In genomic region chr2:167059536-167059935, GRCm38 (mm10) we compare ENCODE assay signal across 11 mouse cellular contexts. TPM values are rescaled to one million over a fixed set of nuclear protein-coding genes. Genes with fewer than 3 reads are reported as not detected.
DNase-seq lines count a peak whose midpoint lies in the region; ATAC-seq and TF ChIP-seq lines count a peak whose summit lies in the region.
"Had no signal": no experiment of that assay in that cellular context is flagged by ENCODE, and none has a peak within 500 bp of the region (broad histone marks: within the 10 kb centered on the region; RNA-seq: fewer than 3 reads in every experiment).

No protein-coding gene starts in this region.

- peak overlapping the region; percentile 31; the same call in 1 of the 2 replicates for H3K9ac ChIP-seq in kidney, embryonic 15.5 days
- peak overlapping the region; percentile 94 for H3K9ac ChIP-seq in liver, embryonic 12.5 days

- H3K9me3 ChIP-seq in kidney, embryonic 15.5 days (replicated peaks) = no peaks in the 10 kb centered on the region
- H3K9me3 ChIP-seq in E14TG2a.4 (ENCODE audit: low read length) = no peaks in the 10 kb centered on the region; the same call in 1 of the 2 replicates
- no peaks in the 10 kb centered on the region for H3K9me3 ChIP-seq in liver, embryonic 12.5 days (replicated peaks)

- peak overlapping the region; percentile 19 for H3K4me3 ChIP-seq in kidney, embryonic 15.5 days (replicated peaks)
- H3K4me3 ChIP-seq in E14TG2a.4 (replicated peaks; ENCODE audit: low read length) = peak overlapping the region; percentile 90
- H3K4me3 ChIP-seq in liver, embryonic 12.5 days = peak overlapping the region; percentile 84

- H3K4me2 ChIP-seq in kidney, embryonic 15.5 days = peak overlapping the region; percentile 79
- H3K4me2 ChIP-seq in liver, embryonic 12.5 days = peak overlapping the region; percentile 89

- DNase-seq in kidney, postnatal 14 days = no peak
- peak; percentile 81 for DNase-seq in R1 (ENCODE audit: low read depth, low spot score)
- no peak for DNase-seq in B cell, adult 2 months
- DNase-seq in cerebellum, postnatal 10 days = no peak
- no peak for DNase-seq in embryo, embryonic 9.5 days (ENCODE audit: extremely low spot score)
- DNase-seq: adrenal gland, adult 8-10 months; cerebellum, adult 2 months; thymus, postnatal 25 days had no signal

- 60% methylated on average over 8 of the region's 8 CpGs for WGBS in kidney, embryonic 15.5 days
- WGBS in liver, embryonic 12.5 days (ENCODE audit: insufficient replicate concordance) = 76% methylated on average over 8 of the region's 8 CpGs

- peak overlapping the region; percentile 88 for H3K27ac ChIP-seq in kidney, embryonic 15.5 days
- H3K27ac ChIP-seq in liver, embryonic 12.5 days = peak overlapping the region; percentile 52; the same call in 1 of the 2 replicates

- peaks cover 41% of the 10 kb centered on the region for H3K36me3 ChIP-seq in kidney, embryonic 15.5 days
- peaks cover 60% of the 10 kb centered on the region for H3K36me3 ChIP-seq in E14TG2a.4 (ENCODE audit: insufficient read depth, low read length)
- peaks cover 64% of the 10 kb centered on the region for H3K36me3 ChIP-seq in liver, embryonic 12.5 days

- H3K4me1 ChIP-seq in kidney, embryonic 15.5 days = peaks cover 45% of the 10 kb centered on the region
- peaks cover 66% of the 10 kb centered on the region for H3K4me1 ChIP-seq in E14TG2a.4 (replicated peaks; ENCODE audit: low read depth, low read length)
- H3K4me1 ChIP-seq in liver, embryonic 12.5 days = peaks cover 56% of the 10 kb centered on the region

- TF ChIP-seq CTCF in E14TG2a.4 (conservative IDR thresholded peaks at IDR 0.05; ENCODE audit: low read length) = no peak

- no peak for ATAC-seq in kidney, embryonic 15.5 days (replicated peaks; ENCODE audit: low FRiP score)
- no peak for ATAC-seq in liver, embryonic 12.5 days

- H3K27me3 ChIP-seq in kidney, embryonic 15.5 days = no peaks in the 10 kb centered on the region
- H3K27me3 ChIP-seq in E14TG2a.4 (ENCODE audit: insufficient read depth, low read length) = no peaks in the 10 kb centered on the region
- H3K27me3 ChIP-seq in liver, embryonic 12.5 days (replicated peaks) = no peaks in the 10 kb centered on the region

RNA-seq across cellular contexts. Expression of gene Znfx1, which starts 3.3 kb away (rescaled TPM):
- polyA plus RNA-seq in kidney, embryonic 15.5 days (2015; fragmentation: Nextera tagmentation; extraction: Ambion mirVana) = 9.5 and 10.2 TPM in 2 replicates
- 13.7 and 13.8 TPM in 2 replicates for polyA plus RNA-seq in liver, embryonic 12.5 days (2016; fragmentation: Nextera tagmentation; extraction: Ambion mirVana)

RNA-seq across cellular contexts. Expression of gene Ddx27, which starts 44.5 kb away (rescaled TPM):
- polyA plus RNA-seq in kidney, embryonic 15.5 days (2015; fragmentation: Nextera tagmentation; extraction: Ambion mirVana) = 57.7 and 59.4 TPM in 2 replicates
- 78.8 and 79.3 TPM in 2 replicates for polyA plus RNA-seq in liver, embryonic 12.5 days (2016; fragmentation: Nextera tagmentation; extraction: Ambion mirVana)

Comparison
In these comparisons a context has a peak if more than half of its experiments do, and no peak if none do; other contexts are left out.
1. H3K4me3 ChIP-seq: peak in every context shown above with its lines; median percentile 90 in E14TG2a.4; 84 in liver, embryonic 12.5 days; 19 in kidney, embryonic 15.5 days.